Mouse (Mus musculus): Measurements from ENCODE around the gene Prickle4.

Gene Prickle4

DNA sequence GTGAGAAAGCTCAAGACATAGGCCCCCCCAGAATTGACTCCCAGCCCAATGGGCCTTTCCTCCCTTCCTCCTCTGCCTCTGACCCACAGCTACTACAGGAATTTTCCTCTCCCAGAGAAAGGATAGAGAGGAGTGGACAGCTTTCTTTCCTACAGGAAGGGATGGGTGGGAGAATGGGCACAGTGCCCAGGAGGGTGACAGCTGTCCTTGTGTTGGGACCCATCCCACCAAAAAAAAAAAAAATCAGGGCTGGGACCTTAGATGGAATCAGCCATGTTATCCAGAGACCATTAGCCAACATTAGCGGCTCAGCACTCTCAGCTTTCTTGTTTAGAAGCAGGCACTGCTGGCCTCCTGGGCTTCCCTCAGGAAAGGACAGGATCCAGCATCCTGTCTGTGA, 11.7 kb upstream of the Prickle4 start:
- no peak for DNase-seq (ENCODE audit: low spot score)

DNA sequence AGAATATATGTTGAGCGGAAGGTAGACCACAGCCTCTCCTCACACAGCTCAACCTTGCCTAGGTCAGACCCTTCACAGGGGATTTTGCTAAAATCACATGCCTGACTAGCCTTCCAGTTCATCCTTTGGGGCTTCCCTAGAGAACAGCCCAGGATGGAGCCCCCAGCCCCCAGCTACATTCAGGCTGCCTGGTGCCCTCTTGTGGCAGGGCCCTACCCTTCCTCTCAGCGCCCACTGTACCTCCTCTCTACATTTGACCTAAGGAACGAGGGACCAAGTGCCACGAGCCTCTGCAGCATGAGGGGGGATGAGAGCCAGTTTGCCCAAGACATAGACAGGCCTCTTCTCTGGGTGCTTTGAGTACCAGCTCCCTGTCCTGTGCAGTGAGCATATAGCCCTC, 10.2 kb upstream of the Prickle4 start:
- no peak for DNase-seq (ENCODE audit: low spot score)

DNA sequence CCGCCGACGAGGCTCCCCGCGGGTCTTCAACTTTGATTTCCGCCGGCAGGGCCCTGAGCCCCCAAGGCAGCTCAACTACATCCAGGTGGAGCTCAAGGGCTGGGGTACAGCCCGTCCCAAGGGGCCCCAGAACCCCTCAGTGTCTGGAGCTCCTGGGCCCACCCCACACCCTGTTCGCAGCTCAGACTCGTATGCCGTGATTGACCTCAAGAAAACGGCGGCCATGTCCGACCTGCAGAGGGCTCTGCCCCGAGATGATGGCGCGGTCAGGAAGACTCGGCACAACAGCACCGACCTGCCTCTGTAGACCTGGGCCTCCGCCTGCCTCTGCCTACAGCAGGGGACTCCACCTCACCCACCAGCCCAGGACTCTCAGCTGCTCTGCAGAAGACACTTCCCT, 9.0 kb upstream of the Prickle4 start:
- no peak for DNase-seq (ENCODE audit: low spot score)

DNA sequence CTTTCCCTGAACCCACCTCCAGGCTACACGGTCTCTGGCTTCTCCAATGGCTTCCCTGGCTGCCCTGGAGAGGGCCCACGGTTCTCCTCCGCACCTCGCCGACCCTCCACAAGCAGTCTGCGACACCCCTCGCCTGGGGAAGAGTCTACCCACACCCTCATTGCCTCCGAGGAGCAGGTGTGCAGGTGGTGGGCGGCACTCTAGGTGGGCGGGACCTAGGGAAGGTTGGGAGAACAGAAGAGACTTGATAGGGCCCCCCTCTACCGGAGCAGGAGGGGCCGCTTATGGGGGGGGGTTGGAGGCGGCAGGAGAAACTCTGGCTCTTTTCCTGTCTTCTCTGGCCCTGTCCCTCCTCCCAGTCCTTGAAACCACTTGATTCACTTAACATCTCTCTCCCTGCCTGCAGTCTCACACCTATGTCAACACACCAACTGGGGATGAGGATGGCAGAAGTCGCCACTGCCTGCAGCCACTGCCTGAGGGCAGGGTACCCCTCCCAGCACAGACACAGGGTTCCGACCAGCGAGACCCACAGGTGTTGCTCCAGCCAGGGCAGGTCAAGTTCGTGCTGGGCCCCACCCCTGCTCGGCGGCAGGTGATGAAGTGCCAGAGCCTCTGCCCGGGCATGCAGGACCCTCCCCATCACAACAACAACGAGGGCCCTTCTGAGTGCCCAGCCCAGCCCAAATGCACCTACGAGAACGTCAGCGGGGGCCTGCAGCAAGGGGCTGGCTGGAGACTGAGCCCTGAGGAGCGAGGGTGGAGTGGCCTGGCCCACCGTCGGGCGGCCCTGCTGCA, 8.2 kb upstream of the Prickle4 start:
- no peak for DNase-seq (ENCODE audit: low spot score)

DNA sequence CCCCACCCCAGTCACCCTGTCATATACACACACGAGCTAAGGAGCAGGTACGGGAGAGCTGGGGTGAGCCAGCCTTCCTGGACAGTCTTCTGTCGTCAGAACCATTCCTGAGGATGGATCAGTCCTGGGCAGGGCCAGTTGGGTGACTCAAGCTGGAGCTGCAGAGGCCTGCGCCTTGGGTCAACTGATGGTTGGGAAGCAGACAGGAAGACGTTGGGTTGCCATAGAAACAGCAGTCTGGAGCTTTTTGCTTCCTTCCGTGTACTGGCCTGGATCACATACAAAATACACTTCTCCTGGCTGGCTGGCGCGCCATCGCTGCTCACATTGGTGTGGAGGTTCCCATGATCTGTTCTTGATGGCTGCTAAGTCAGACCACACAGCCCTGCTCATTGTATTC, 7.3 kb upstream of the Prickle4 start:
- no peak for DNase-seq (ENCODE audit: low spot score)

DNA sequence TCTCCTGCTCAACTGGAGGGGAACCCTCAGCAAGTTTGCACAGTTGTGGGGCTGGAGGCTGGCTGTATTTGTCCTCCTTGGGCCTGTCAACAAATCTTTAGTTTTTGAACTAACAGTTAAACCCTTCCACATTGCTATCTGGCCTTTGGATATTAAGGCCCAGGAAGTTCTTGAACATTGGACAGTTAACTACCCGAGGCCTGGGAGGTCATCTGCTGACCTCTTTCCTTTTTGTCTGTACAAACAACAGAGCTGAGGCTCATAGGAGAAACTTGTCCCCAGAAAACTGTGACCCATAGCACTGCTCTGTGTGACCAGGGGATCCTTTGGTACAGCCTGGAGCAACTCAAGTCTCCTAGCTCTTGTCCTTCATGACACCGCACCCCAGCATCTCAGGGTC, 4.5 kb upstream of the Prickle4 start:
- DNase-seq (ENCODE audit: low spot score), result no peak

DNA sequence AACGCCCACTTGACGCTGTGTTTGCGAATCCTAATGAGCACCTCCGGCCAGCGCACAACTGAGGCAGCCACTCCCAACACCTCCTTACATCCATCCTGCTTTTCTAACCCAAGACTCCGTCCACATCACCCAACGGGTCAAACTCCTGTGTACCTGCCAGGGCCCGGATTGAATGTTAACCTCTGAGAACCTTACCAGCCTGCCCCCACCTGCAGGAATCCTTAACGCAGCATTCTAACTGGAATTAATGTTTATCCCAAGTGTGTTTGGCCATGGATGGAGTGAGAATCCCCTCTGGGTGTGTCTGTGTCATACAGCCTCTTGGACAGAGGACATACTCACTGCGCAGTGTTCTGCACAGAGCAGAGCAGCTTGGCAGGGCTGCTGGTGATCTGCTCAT, 3.6 kb upstream of the Prickle4 start:
- DNase-seq (ENCODE audit: low spot score), result no peak

DNA sequence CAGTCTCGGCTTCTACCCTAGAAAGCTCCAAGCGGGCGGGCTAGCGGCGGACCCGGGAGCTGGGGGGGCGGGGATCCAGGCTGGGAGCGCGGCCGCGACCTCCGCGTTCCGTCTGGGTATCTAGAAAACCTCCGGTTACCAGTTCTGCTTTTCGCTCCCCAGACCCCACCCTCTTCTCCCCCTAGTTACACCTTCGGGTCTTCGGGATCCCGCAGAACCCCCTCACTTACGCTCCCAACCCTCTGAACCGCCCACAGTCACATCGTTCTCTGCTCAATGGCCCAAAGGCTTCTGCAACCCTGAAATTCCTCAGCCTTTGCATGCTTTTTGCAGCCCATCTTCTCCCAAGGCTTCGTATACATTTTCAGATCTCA, 788 bp upstream of the Prickle4 start:
- DNase-seq (ENCODE audit: low spot score), result no peak

DNA sequence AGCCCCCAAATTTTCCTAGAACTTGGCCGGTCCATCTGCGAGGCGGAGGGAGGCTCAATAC, 264 bp downstream of the Prickle4 start, which contains the start of gene Gm21981:
Gene Gm21981 (minus strand): TSS at position 14 of the 61 bp plus-strand sequence.
- DNase-seq (ENCODE audit: low spot score), result no peak

DNA sequence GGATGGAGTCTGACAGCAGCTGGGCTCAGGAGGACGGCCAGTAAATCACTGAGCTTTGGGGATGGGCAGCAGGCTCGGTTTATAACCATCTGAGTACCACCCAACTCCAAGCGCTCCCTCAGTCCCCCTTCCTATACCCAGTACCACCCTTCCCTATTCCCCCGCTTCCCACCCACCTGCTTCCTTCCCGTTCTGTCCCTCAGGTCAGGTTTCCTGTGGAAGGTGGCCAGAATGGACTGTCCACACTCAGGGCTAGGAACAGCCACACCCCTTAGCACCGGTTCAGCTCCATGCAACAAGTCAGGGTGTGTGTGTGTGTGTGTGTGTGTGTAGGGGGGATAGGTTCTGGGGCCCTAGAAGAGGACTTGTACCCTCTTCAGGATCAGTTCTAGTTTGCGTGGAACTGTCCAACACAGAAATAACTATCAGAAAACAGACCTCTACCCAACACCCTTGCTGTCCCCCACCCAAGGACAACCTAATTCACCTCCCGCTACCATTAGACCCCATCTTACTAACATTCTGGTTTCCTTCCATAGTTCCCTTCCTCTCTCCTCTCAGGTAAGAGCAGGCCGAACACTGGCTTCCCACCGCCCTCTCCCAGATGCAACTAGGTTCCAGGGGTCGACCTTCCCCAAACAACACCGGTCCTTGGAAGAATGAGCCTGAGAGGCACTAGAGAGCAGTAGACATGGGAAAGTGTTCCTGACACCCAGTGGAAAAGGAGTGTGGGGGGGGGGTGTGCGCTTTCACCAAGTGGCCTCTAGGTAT, 680 bp downstream of the Prickle4 start:
- no peak for DNase-seq (ENCODE audit: low spot score)

DNA sequence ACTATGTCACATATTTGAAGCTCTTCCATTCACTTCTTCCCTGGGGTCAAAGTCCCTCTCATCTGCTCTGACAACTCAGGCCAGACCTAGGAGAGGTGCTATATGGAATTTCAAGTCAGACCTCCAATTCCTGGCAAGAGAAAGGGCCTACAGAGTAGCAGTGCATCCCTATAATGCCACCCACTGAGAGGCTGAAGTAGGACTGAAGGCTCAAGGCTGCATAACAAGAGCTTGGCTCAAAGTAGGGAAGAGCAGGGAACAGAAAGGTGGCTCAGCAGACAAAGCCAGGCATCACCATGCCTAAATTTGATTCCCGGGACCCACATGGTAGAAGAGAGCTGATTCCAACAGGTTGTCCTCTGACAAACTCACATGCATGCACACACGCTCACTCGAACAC, 2.9 kb downstream of the Prickle4 start:
- no peak for DNase-seq (ENCODE audit: low spot score)

DNA sequence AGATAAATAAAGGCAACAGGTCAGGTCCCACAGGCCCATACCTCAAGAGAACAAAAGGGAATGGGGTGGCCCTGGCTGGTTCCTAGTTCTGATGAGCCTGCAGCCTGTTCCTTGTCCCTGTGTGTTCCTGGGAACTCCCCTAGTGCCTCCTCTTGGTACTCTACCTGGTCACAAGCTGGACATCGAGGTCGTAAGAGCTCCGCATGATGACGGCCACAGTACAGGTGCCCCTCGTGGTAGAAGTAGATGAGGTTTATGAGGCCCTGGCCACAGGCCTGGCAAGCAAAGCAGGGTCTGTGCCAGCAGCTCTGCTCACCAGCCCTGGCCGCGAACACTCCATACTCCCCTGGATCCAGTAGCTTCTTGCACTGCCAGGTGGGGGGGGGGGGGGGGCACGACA, 4.6 kb downstream of the Prickle4 start:
- DNase-seq (ENCODE audit: low spot score), result no peak

DNA sequence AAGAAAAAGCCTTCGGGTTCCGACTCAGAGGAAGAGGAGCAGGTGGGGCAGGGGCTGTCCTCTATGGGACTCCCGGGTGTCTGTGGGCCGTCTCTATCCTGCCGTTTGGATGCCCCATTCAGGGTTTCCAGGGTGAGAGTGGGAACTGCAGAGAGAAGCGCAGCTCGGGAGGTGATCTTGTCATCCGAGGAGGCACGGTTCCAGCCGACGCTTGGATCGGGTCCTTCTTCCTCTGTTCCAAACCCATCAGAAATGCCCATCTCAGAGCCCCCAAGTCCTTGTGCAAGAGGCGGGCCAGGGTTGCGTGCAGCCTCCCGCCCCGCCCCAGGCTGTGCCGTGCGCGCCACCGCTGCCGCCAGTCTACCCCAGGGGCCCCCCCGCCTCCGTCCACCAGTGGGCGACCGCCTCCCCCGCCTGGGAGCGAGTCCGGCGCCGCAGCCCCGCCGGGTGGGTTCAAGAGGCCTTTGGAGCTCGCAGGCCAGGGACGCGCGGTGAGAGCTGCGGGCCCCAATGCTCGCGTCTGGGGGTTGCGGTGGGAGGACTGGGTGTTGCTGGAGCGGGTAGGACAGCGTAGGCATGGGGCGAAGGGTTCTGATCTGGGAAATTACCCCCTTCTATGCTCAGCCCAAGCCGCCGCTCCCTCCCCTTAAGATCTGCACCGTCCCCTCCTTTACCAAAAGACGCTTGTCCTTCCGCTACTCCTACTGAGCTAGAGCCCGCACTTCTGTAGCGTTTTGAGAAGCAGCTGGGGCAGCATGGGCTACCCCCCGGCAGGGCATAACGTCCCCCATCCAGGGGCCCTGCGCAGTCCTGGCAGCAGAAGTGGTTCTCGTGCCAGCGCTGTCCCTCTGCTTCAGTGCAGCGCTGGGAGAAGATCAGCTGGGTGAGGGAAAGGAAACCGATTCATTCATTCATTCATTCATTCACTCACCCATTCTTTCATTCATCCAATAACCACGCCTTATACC, 5.6 kb downstream of the Prickle4 start, which contains the start of gene Frs3:
Gene Frs3 (plus strand): TSS at position 423 of the 968 bp plus-strand sequence.
- peak; percentile 56 for DNase-seq (ENCODE audit: low spot score)

DNA sequence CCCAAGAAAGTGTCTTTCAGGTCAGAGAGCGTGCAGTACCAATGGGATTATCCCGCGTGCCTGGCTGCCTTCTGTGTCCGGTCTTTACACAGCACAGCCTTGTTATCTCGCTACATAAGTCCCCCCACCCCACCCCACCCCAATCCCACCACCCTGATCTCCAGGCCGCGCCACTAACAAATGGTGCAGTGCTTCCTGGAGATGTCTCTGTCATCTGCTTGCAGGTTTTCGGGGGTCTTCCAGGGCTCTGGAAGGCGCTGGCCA, 6.3 kb downstream of the Prickle4 start, which contains the start of gene Tomm6:
Gene Tomm6 (minus strand): TSS at position 43 of the 264 bp plus-strand sequence.
- DNase-seq (ENCODE audit: low spot score), result no peak

DNA sequence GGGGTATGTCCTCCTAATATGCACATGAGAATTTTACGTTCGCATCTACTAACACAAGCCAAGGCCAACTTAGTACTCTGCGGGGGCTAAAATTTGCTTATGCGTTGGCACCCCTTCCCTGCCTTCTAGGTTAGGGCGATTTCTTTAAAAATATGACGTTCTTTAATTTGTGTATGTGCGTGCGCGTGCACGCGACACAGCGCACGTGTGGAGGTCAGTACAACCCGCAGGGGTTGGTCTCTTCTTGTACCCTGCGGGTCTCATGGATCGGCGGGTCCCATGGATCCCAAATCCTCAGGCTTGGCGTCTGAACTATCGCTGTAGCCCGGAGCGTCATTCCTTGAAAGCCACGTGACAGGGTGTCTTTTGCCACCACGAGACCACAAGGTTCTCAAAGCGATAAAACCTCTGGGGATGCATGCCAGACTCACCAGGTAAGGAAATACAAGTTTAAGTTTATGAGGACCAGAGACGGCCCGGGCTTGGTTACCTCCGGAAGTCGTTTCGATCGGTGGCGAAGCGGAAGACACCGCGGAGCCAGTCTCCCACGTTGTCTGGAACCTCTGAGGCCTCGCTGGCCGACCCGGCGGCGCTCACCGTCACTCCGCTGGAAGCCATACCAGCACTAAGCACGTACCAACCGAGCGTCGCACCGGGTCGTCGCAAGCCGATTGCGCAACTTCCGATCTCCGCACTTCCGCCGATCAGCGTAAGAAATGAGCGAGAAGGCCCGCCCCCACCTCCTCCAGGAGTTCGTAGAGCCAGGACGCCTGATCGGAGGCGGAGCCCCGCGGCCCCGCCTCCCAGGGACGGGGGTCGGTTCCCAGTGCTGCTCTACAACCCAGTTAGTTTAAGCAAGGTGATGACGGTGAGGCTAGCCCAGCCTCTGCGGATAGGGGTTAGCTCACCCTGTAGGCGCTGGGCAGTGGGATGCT, 6.9 kb downstream of the Prickle4 start:
- DNase-seq (ENCODE audit: low spot score), result peak; percentile 85

DNA sequence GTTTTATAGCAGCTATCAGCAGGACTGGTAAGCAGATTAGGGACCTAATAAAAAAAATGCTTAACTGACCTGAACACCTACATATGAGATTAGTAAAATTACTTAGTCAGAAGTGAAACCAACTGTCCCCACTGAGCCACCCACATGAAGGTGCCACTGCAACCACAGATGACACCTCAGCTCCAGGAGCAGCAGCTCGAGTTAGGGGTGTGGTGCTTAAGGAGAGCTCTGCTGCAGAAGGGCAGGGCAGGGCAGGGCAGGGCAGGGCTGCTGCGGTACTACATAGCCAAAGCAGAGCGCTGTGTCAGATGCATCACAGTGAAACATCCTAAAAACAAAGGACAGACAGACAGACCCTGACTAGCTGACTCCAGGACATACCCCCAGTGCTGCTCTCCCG, 11.7 kb downstream of the Prickle4 start:
- no peak for DNase-seq (ENCODE audit: low spot score)

DNA sequence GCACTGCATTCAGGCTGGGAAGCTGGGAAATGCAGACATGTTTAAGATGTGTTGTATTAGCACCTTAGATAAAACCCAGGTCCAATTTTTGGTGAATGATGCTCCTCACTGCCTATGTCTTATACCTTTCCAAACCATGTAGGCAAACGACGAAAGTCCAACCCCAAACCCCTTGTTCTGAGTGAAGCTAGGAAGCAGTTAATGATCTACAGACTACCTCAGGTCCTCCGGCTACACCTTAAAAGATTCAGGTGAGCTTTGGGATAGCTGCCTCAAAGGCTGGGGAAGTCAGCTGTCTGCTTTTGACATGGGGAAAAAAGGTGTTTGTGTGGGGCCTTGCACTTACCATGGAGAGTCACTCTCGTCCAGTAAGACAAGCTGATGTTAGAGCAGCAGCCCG, 15.8 kb downstream of the Prickle4 start:
- no peak for DNase-seq (ENCODE audit: low spot score)

DNA sequence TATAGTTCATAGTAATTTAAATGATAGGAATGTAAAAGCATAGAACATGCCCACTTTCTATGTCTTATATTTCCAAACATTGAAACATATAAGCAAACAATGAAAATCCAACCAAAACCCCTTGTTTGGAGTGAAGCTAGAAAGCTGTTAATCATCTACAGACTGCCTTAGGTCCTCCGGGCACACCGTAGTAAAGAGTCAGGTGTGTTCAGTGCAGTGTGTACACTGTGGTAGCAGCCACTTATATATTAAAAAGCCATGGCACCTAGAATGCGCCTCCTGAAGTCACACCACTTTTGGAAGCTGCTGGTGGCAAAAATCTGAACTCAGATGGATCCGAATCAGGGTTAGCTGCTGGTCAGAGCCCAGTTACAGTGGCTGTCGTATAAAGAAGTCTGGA, 16.3 kb downstream of the Prickle4 start:
- no peak for DNase-seq (ENCODE audit: low spot score)

DNA sequence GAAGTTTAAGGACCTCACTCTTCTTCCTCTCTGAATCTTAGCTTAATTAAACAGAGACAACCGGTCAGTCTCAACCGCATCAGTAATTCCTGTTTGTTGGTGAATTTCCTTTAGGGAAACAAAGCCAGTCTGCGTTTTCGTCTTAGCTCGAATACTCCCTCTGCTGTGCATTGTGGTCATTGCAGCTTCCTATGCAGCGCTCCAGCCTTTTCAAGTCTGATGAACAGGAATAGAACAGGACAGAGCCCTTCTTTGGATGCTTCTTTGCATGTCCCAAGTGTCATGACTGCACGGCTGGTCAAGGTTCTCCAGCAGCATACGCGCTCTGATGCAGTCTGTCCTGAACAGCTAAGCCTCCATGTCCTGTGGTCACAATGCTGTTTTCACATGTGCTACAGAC, 18.0 kb downstream of the Prickle4 start:
- DNase-seq (ENCODE audit: low spot score), result peak; percentile 70

DNA sequence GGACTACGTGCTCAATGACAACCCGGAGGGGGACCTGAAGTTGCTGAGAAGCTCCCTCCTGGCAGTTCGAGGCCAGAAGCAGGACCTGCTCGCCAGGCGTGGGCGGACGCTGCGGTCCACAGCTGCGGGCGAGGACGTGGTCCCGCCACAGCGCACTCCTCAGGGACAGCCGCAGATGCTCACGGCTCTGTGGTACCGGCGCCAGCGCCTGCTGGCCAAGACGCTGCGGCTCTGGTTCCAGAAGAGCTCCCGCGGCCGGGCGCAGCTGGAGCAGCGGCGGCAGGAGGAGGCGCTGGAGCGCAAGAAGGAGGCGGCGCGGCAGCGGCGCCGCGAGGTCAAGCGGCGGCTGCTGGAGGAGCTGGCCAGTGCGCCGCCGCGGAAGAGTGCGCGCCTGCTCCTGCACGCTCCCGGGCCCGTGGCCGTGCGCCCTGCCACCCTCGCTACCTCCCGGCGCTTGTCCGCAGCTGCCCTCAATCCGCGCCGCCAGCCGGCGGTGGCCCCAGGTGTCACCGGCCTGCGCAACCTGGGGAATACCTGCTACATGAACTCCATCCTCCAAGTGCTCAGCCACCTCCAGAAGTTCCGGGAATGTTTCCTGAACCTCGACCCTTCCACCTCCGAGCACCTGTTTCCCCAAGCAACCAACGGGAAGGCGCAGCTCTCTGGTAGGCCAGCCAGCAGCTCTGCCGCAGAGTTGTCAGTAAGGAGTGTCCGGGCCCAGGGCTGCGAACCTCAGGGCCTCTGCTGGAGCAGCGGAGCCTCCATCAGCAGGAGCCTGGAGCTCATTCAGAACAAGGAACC, 22.0 kb downstream of the Prickle4 start:
- peak; percentile 52 for DNase-seq (ENCODE audit: low spot score)

DNA sequence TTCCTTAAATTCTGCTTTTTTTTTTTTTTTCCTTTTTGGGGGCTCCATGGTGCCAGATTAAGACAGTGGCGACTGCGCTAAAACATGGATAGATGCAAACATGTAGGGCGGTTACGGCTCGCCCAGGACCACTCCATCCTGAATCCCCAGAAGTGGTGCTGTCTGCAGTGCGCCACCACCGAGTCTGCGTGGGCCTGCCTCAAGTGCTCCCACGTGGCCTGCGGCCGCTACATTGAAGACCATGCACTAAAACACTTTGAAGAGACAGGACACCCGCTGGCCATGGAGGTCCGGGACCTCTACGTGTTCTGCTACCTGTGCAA, 22.6 kb downstream of the Prickle4 start:
- no peak for DNase-seq (ENCODE audit: low spot score)
